Mouse (Mus musculus) neural tube, embryonic 14.5 days (tissue): ENCODE data around the gene I830077J02Rik. TPM values are rescaled to one million over a fixed set of nuclear protein-coding genes. Genes with fewer than 3 reads are reported as not detected.

Source experiments
- ATAC-seq: fragments of 200-750 bp; cut with Nextera tagmentation; 2 replicates; pipeline ENCODE4 v1.8.0; 2017; ENCODE audit warnings: low read depth, mild to moderate bottlenecking, moderate TSS enrichment, moderate library complexity
- H3K27ac ChIP-seq: fragments of 300-500 bp; sonication (generic); 2 replicates; pipeline ENCODE4 v1.5.1; 2014; ENCODE audit warnings: low read depth, mild to moderate bottlenecking, control low read depth, low read length, moderate library complexity, mixed read lengths
- H3K27me3 ChIP-seq: fragments of 300-500 bp; sonication (generic); 2 replicates; pipeline ENCODE4 v1.6.1; 2014; ENCODE audit warnings: low read length; ENCODE audit not compliant: control insufficient read depth, insufficient read depth
- H3K36me3 ChIP-seq: fragments of 300-500 bp; sonication (generic); 2 replicates; pipeline ENCODE4 v1.6.1; 2014; ENCODE audit warnings: low read length, mixed read lengths; ENCODE audit not compliant: control insufficient read depth, insufficient read depth
- H3K4me1 ChIP-seq: fragments of 300-500 bp; sonication (generic); 2 replicates; pipeline ENCODE4 v1.6.1; 2014; ENCODE audit warnings: low read length; ENCODE audit not compliant: control insufficient read depth, insufficient read depth
- H3K4me2 ChIP-seq: fragments of 300-500 bp; sonication (generic); 2 replicates; pipeline ENCODE4 v1.6.1; 2014; ENCODE audit warnings: mild to moderate bottlenecking, low read depth, low read length, control low read depth
- H3K4me3 ChIP-seq: fragments of 300-500 bp; sonication (generic); 2 replicates; pipeline ENCODE4 v1.5.1; 2014; ENCODE audit warnings: low read depth, low read length, control low read depth, mixed read lengths
- H3K9ac ChIP-seq: fragments of 300-500 bp; sonication (generic); replicated peaks from 2 replicates; pipeline ENCODE4 v1.6.1; 2014; ENCODE audit warnings: low read depth, mild to moderate bottlenecking, control low read depth, low read length, mixed read lengths
- H3K9me3 ChIP-seq: fragments of 300-500 bp; sonication (generic); 2 replicates; pipeline ENCODE4 v1.6.1; 2016; ENCODE audit warnings: low read length; ENCODE audit not compliant: control insufficient read depth
- WGBS: fragments of 180-500 bp; shearing (Covaris S2); extraction: QIAGEN DNeasy Blood & Tissue Kit; methylation state at CpG from one replicate; pipeline ENCODE4 v1.1.7; 2014; 5-methylcytosine and 5-hydroxymethylcytosine counted together
- polyA plus RNA-seq: library from polyadenylated mRNA; unstranded; fragments of >200 nt; fragmentation: Nextera tagmentation; extraction: Ambion mirVana; gene quantifications from 2 replicates; pipeline ENCODE4 v1.2.1, GENCODE M21; 2014

Gene I830077J02Rik
- polyA plus RNA-seq, 1 experiment from 2014 or later: 0.37 TPM

DNA sequence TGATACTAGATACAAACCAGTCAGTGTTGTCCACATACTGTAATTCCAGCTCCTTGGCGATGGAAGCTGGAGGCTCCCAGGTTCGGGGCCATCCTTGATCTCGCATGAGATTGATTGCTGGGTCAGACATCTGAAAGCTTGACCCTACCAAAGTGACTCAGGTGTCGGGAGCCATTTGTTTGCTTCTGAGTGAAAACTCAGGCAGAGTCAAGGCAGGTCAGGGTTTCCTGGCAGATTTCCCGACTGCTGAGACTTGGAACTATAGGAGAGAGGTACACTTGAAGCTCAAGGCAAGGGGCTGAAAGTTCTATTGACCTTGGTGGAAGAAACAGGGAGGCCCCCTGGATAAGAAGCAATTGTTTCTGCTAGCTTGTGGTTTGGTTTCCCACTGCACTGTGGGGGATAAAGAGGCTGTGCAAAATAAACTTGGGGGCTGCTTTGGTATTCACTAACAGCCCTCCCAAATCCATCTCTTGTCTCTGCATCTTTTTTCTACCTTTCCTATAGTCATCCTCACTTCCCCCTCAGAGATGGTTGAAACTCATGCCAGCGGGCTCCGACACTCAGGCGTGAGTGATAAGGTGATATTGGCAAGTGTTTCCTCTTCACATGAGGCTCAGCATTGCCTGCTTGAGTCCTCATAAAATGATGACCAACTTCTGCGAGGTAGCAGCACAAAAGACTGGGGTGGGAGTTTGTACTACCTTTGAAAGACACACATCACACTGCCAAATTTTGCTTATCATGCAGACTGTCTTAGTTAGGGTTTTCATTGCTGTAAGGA, 20.2 kb downstream of the I830077J02Rik start:
- H3K4me2 ChIP-seq: no peak overlapping the region
- 83% methylated on average over 9 of the region's 9 CpGs for WGBS
- no peaks in the 10 kb centered on the region for H3K27me3 ChIP-seq
- H3K4me1 ChIP-seq: no peaks in the 10 kb centered on the region
- H3K36me3 ChIP-seq: no peaks in the 10 kb centered on the region
- no peak for ATAC-seq
- H3K9me3 ChIP-seq: no peaks in the 10 kb centered on the region
- no peak overlapping the region for H3K9ac ChIP-seq
- H3K27ac ChIP-seq: no peak overlapping the region
- no peak overlapping the region for H3K4me3 ChIP-seq

DNA sequence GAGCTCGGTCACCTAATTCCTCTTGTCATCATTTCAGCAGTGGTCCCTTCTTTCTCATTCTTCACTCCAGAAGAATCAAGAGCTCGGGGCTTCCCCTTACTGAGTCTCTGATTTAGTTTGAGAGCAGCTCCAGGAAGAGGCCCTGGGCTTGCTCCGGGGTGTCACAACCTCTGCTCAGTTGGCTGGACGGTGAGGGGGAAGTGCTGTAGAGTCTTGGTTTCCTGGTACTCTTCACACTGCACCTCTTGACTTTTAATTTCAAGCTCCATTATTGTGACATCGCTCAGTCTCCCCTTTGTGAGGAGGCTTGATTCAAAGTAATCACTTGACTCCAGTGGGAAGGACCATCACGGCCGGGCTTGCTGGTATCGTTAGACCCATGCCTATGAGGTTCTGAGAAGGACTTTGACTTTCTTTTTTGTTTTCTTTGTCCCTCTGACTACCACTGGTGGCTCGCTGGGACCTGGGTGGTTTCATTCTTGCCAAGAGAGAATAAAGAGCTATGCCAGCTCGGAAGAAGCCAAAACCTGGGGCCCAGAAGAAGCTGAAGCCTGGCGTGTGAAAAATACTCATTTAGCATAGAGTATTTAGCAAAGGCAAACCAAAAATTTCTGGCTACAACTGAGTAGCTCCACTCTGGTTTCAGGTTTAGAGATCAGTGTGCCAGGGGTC, 21.8 kb downstream of the I830077J02Rik start:
- Histone ChIP-seq H3K4me1 (no peaks in the 10 kb centered on the region), H3K9me3 (no peaks in the 10 kb centered on the region), H3K36me3 (no peaks in the 10 kb centered on the region), H3K9ac (no peak overlapping the region), H3K27me3 (no peaks in the 10 kb centered on the region), H3K27ac (no peak overlapping the region), H3K4me2 (no peak overlapping the region), H3K4me3 (no peak overlapping the region)
- no peak for ATAC-seq
- WGBS: 85% methylated on average over 11 of the region's 11 CpGs

DNA sequence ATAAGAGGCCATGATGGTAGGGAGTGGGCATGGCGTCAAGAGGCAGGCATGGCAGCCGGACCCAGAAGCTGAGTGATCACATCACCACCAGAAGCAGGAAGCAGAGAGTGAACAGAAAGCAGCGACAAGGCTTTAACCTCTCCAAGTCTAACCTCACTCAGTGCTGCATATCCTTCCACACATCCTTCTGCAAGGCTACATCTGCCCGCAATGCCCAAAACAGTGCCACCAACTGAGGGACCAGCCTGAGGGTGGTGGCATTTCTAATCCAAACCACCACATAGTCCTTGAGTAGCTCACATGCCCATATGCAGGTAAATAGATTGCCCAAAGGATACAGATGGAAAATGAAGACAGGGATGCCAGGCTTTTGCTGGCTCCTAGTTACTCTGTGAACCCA, 23.5 kb downstream of the I830077J02Rik start:
- no peak overlapping the region for H3K9ac ChIP-seq
- H3K36me3 ChIP-seq: no peaks in the 10 kb centered on the region
- no peaks in the 10 kb centered on the region for H3K9me3 ChIP-seq
- H3K4me1 ChIP-seq: no peaks in the 10 kb centered on the region
- no peaks in the 10 kb centered on the region for H3K27me3 ChIP-seq
- no peak for ATAC-seq
- H3K4me2 ChIP-seq: no peak overlapping the region
- no peak overlapping the region for H3K4me3 ChIP-seq
- 94% methylated on average over 4 of the region's 4 CpGs for WGBS
- H3K27ac ChIP-seq: no peak overlapping the region

DNA sequence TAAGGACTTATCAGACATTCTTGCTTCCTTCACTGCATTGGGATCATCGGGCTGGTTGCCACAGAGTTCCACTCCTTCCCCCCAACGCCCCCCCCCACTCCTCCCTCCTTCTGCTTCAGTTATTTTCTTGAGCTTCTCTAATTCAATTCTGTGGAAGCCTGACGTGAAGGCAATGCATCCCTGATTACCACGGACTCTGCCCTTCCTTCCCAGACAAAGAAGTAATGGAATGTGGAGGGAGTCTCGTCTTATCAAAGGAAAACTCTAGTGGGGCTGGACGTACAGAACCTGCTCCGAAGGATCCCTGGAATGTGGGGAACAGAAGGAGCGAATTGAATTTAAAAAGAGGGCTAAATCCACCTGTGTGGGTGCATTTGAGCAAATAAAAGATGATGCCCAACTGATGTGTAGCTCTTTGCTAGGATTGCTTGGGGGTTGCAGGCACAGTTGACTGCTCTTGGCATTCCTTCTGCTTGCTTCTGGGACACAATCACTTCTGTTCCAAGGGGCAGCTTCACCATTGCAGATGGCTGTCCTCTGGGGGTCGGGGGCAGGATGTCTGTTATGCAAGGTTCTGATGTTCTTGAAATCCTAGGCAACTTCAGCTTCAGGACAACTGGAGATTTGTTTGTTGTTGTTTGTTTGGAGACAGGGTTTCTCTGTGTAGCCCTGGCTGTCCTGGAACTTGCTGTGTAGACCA, 24.4 kb downstream of the I830077J02Rik start:
- 49% methylated on average over 9 of the region's 9 CpGs for WGBS
- Histone ChIP-seq H3K27ac (no peak overlapping the region), H3K4me1 (no peaks in the 10 kb centered on the region)

DNA sequence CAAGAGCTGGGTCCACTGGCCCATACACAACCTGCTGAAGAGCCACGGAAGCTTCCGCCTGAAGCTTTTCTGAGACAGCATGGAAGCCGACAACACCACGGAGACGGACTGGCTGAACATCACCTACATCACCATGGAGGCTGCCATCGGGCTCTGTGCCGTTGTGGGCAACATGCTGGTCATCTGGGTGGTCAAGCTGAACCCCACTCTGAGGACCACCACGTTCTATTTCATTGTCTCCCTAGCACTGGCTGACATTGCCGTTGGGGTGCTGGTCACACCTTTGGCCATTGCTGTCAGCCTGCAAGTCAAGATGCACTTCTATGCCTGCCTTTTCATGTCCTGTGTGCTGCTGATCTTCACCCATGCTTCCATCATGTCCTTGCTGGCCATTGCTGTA, 27.7 kb downstream of the I830077J02Rik start:
- no peaks in the 10 kb centered on the region for H3K9me3 ChIP-seq
- no peak overlapping the region for H3K27ac ChIP-seq
- H3K27me3 ChIP-seq: no peaks in the 10 kb centered on the region
- ATAC-seq: no peak
- 95% methylated on average over 9 of the region's 9 CpGs for WGBS
- no peak overlapping the region for H3K4me2 ChIP-seq
- H3K4me3 ChIP-seq: no peak overlapping the region
- no peaks in the 10 kb centered on the region for H3K36me3 ChIP-seq
- H3K9ac ChIP-seq: no peak overlapping the region
- H3K4me1 ChIP-seq: no peaks in the 10 kb centered on the region

More for the DNA sequence above, 24.4 kb downstream of the I830077J02Rik start:
- no peak overlapping the region for H3K9ac ChIP-seq
- ATAC-seq: no peak
- no peaks in the 10 kb centered on the region for H3K9me3 ChIP-seq
- no peaks in the 10 kb centered on the region for H3K36me3 ChIP-seq
- no peak overlapping the region for H3K4me2 ChIP-seq
- no peak overlapping the region for H3K4me3 ChIP-seq
- H3K27me3 ChIP-seq: no peaks in the 10 kb centered on the region

DNA sequence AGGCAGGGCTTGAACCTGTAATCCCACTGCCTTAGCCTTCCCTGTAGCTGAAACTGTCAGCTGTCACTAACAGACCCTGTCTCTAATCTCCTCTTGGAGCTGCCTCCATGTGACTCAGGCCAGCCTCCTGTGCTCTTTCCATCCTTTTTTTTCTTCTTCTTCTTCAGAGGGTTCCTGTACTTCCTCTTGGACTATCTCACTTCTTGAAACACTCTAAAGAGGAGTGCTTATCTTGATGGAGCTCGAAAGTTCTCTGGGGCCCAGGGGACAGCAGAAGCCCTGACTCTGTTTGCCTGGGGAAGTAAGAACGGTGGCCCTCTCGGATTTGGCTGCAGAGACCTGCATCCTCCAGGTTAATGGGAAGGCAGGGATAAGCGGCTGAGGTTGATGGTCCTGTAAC, 28.3 kb downstream of the I830077J02Rik start:
- H3K9me3 ChIP-seq: no peaks in the 10 kb centered on the region
- ATAC-seq: no peak
- H3K4me3 ChIP-seq: no peak overlapping the region
- H3K27me3 ChIP-seq: no peaks in the 10 kb centered on the region
- H3K4me2 ChIP-seq: no peak overlapping the region
- 77% methylated on average over 4 of the region's 4 CpGs for WGBS
- no peaks in the 10 kb centered on the region for H3K4me1 ChIP-seq
- H3K27ac ChIP-seq: no peak overlapping the region
- H3K9ac ChIP-seq: no peak overlapping the region
- H3K36me3 ChIP-seq: no peaks in the 10 kb centered on the region

DNA sequence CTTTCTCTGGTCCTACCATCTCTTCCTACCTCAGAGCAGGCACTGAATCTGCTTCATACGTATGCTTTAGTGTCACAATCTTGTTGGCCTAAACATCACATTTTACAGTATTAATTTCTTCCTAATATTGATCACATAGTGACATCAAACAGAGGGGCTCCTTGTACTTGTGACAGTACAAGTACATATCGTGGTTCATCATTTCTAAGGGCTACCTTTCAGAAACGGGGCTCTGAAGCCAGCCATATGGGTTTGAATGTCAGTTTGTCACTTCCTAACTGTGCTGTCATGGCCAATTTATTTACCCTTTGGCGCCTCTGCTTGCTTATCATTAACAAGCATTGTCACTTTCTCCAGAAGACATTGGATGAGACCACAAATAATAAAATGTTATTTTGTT, 31.0 kb downstream of the I830077J02Rik start:
- no peak overlapping the region for H3K27ac ChIP-seq
- H3K4me1 ChIP-seq: no peaks in the 10 kb centered on the region
- no peak overlapping the region for H3K4me3 ChIP-seq
- 77% methylated on average over 4 of the region's 4 CpGs for WGBS
- H3K36me3 ChIP-seq: no peaks in the 10 kb centered on the region
- ATAC-seq: no peak
- no peaks in the 10 kb centered on the region for H3K9me3 ChIP-seq
- no peak overlapping the region for H3K4me2 ChIP-seq
- no peak overlapping the region for H3K9ac ChIP-seq
- no peaks in the 10 kb centered on the region for H3K27me3 ChIP-seq

DNA sequence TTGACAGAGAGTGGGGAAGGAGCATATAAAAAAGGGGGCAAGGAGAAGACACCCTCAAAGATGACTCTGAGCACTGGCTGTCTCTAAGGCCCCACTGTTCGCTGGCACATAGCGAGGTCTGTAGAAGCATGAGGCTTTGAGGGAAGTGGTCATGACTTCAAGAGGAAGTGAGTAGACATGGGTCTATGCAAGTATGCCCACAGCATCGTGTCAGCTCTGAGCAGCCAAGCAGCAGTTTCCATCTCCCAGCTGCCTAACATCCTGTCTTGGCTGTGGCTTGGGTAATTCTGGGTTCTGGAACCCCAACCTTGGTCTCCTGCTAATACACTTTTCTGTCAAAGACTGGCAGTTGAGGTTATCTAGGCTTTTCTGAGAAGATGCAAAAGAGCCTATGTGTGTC, 31.7 kb downstream of the I830077J02Rik start:
- H3K4me2 ChIP-seq: no peak overlapping the region
- no peaks in the 10 kb centered on the region for H3K27me3 ChIP-seq
- 84% methylated on average over 3 of the region's 3 CpGs for WGBS
- H3K36me3 ChIP-seq: no peaks in the 10 kb centered on the region
- H3K4me3 ChIP-seq: no peak overlapping the region
- no peak overlapping the region for H3K27ac ChIP-seq
- no peaks in the 10 kb centered on the region for H3K9me3 ChIP-seq
- H3K4me1 ChIP-seq: no peaks in the 10 kb centered on the region
- no peak overlapping the region for H3K9ac ChIP-seq
- ATAC-seq: no peak

DNA sequence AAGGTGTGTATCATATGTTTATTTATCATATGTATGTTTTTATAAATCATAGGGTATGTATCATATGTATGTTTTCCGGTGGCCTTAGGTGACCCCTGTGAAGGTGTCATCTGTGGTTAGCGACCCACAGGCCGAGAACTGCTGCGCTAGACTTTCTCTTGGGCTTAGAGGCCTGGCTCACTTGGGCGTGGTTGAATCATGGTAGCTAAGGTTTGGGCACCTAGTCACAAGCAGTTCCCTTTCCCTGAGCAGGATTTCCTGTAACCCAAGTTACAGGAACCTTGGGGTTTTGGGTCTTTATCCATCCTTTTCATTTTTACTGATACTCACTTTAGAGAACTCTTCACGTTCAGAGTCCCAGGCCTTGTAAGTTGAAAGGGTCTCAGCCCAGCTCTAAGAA, 32.2 kb downstream of the I830077J02Rik start:
- no peak overlapping the region for H3K27ac ChIP-seq
- 0 out of 2 replicates have a peak, but pooled peaks have one; percentile 36 for ATAC-seq
- no peaks in the 10 kb centered on the region for H3K9me3 ChIP-seq
- WGBS: 82% methylated on average over 6 of the region's 6 CpGs
- no peaks in the 10 kb centered on the region for H3K36me3 ChIP-seq
- H3K4me3 ChIP-seq: no peak overlapping the region
- H3K4me1 ChIP-seq: no peaks in the 10 kb centered on the region
- H3K9ac ChIP-seq: no peak overlapping the region
- H3K4me2 ChIP-seq: no peak overlapping the region
- no peaks in the 10 kb centered on the region for H3K27me3 ChIP-seq
